Mouse (Mus musculus): Measurements from ENCODE around the gene Col12a1. TPM values are rescaled to one million over a fixed set of nuclear protein-coding genes. Genes with fewer than 3 reads are reported as not detected.

The Col12a1 gene
- polyA plus RNA-seq, 1 experiment from 2014 or later, result 1.2 TPM

- Histone ChIP-seq H3K4me2 (no peak overlapping the region), H3K4me1 (replicated peaks) (no peaks in the 10 kb centered on the region), H3K4me3 (replicated peaks) (no peak overlapping the region), H3K9ac (no peak overlapping the region), H3K36me3 (no peaks in the 10 kb centered on the region), H3K27ac (no peak overlapping the region), H3K9me3 (replicated peaks) (no peaks in the 10 kb centered on the region), H3K27me3 (no peaks in the 10 kb centered on the region)
- WGBS (ENCODE audit: insufficient replicate concordance), result 50% methylated on average over 6 of the region's 6 CpGs
- DNase-seq (no peak), ATAC-seq (ENCODE audit: low read depth) (no peak)
Measured at GRCm38 (mm10) chr9:79618839-79619597, 99.6 kb downstream of the Col12a1 start.

GRCm38 (mm10) chr9:79617336-79617735 lies 101.3 kb downstream of the Col12a1 start:
- no peak for ATAC-seq (ENCODE audit: low read depth)
- H3K36me3 ChIP-seq, result no peaks in the 10 kb centered on the region
- 15% methylated on average over 3 of the region's 3 CpGs for WGBS (ENCODE audit: insufficient replicate concordance)
- no peak overlapping the region for H3K4me3 ChIP-seq (replicated peaks)
- H3K9ac ChIP-seq, result no peak overlapping the region
- no peaks in the 10 kb centered on the region for H3K9me3 ChIP-seq (replicated peaks)
- no peak overlapping the region for H3K27ac ChIP-seq
- H3K27me3 ChIP-seq, result no peaks in the 10 kb centered on the region
- no peak overlapping the region for H3K4me2 ChIP-seq
- DNase-seq, result no peak
- H3K4me1 ChIP-seq (replicated peaks), result no peaks in the 10 kb centered on the region

- Histone ChIP-seq H3K27ac (no peak overlapping the region), H3K4me2 (no peak overlapping the region), H3K9ac (no peak overlapping the region), H3K27me3 (no peaks in the 10 kb centered on the region), H3K9me3 (replicated peaks) (no peaks in the 10 kb centered on the region), H3K4me3 (replicated peaks) (no peak overlapping the region), H3K4me1 (replicated peaks) (no peaks in the 10 kb centered on the region), H3K36me3 (no peaks in the 10 kb centered on the region)
- no peak for DNase-seq
- no peak for ATAC-seq (ENCODE audit: low read depth)
- 73% methylated on average over 5 of the region's 5 CpGs for WGBS (ENCODE audit: insufficient replicate concordance)
Measured at GRCm38 (mm10) chr9:79616040-79616439, 102.6 kb downstream of the Col12a1 start.

- H3K4me3 ChIP-seq (replicated peaks), result no peak overlapping the region
- ATAC-seq (ENCODE audit: low read depth) (peak; percentile 90), DNase-seq (no peak)
- H3K4me1 ChIP-seq (replicated peaks), result no peaks in the 10 kb centered on the region
- no peaks in the 10 kb centered on the region for H3K9me3 ChIP-seq (replicated peaks)
- no peaks in the 10 kb centered on the region for H3K27me3 ChIP-seq
- 57% methylated on average over 6 of the region's 6 CpGs for WGBS (ENCODE audit: insufficient replicate concordance)
- H3K36me3 ChIP-seq, result no peaks in the 10 kb centered on the region
- H3K9ac ChIP-seq, result no peak overlapping the region
- H3K27ac ChIP-seq, result no peak overlapping the region
- H3K4me2 ChIP-seq, result no peak overlapping the region
Measured at GRCm38 (mm10) chr9:79610286-79610685, 108.3 kb downstream of the Col12a1 start.

- Histone ChIP-seq H3K9ac (no peak overlapping the region), H3K4me2 (no peak overlapping the region), H3K4me1 (replicated peaks) (no peaks in the 10 kb centered on the region), H3K9me3 (replicated peaks) (no peaks in the 10 kb centered on the region), H3K36me3 (no peaks in the 10 kb centered on the region), H3K27ac (no peak overlapping the region), H3K4me3 (replicated peaks) (no peak overlapping the region), H3K27me3 (no peaks in the 10 kb centered on the region)
- ATAC-seq (ENCODE audit: low read depth), result peak; percentile 29; the same call in 1 of the 2 replicates
- no peak for DNase-seq
- 63% methylated on average over 4 of the region's 4 CpGs for WGBS (ENCODE audit: insufficient replicate concordance)
Measured at GRCm38 (mm10) chr9:79609661-79610060, 109.0 kb downstream of the Col12a1 start.

GRCm38 (mm10) chr9:79608795-79609194 lies 109.8 kb downstream of the Col12a1 start:
- no peak for ATAC-seq (ENCODE audit: low read depth)
- H3K36me3 ChIP-seq, result no peaks in the 10 kb centered on the region
- H3K4me2 ChIP-seq, result no peak overlapping the region
- no peaks in the 10 kb centered on the region for H3K4me1 ChIP-seq (replicated peaks)
- no peak overlapping the region for H3K9ac ChIP-seq
- no peaks in the 10 kb centered on the region for H3K27me3 ChIP-seq
- H3K9me3 ChIP-seq (replicated peaks), result no peaks in the 10 kb centered on the region
- no peak overlapping the region for H3K27ac ChIP-seq
- WGBS (ENCODE audit: insufficient replicate concordance), result 31% methylated on average over 1 of the region's 1 CpGs
- H3K4me3 ChIP-seq (replicated peaks), result no peak overlapping the region
- no peak for DNase-seq

GRCm38 (mm10) chr9:79608062-79608531 lies 110.5 kb downstream of the Col12a1 start:
- Histone ChIP-seq H3K4me2 (no peak overlapping the region), H3K4me1 (replicated peaks) (no peaks in the 10 kb centered on the region), H3K36me3 (no peaks in the 10 kb centered on the region), H3K9ac (no peak overlapping the region), H3K9me3 (replicated peaks) (no peaks in the 10 kb centered on the region), H3K27ac (no peak overlapping the region), H3K27me3 (no peaks in the 10 kb centered on the region), H3K4me3 (replicated peaks) (no peak overlapping the region)
- no peak for ATAC-seq (ENCODE audit: low read depth)
- 42% methylated on average over 4 of the region's 4 CpGs for WGBS (ENCODE audit: insufficient replicate concordance)
- DNase-seq, result no peak

- DNase-seq (no peak), ATAC-seq (ENCODE audit: low read depth) (no peak)
- Histone ChIP-seq H3K4me3 (replicated peaks) (no peak overlapping the region), H3K4me2 (no peak overlapping the region), H3K27ac (no peak overlapping the region), H3K4me1 (replicated peaks) (no peaks in the 10 kb centered on the region), H3K9me3 (replicated peaks) (no peaks in the 10 kb centered on the region), H3K9ac (no peak overlapping the region), H3K27me3 (no peaks in the 10 kb centered on the region), H3K36me3 (no peaks in the 10 kb centered on the region)
- WGBS (ENCODE audit: insufficient replicate concordance), result 67% methylated on average over 5 of the region's 5 CpGs
Measured at GRCm38 (mm10) chr9:79606122-79606521, 112.5 kb downstream of the Col12a1 start.

GRCm38 (mm10) chr9:79605722-79606121 lies 112.9 kb downstream of the Col12a1 start:
- no peaks in the 10 kb centered on the region for H3K4me1 ChIP-seq (replicated peaks)
- H3K36me3 ChIP-seq, result no peaks in the 10 kb centered on the region
- ATAC-seq (ENCODE audit: low read depth), result no peak
- H3K9me3 ChIP-seq (replicated peaks), result no peaks in the 10 kb centered on the region
- WGBS (ENCODE audit: insufficient replicate concordance), result 53% methylated on average over 5 of the region's 5 CpGs
- no peaks in the 10 kb centered on the region for H3K27me3 ChIP-seq
- H3K4me2 ChIP-seq, result no peak overlapping the region
- no peak overlapping the region for H3K4me3 ChIP-seq (replicated peaks)
- no peak overlapping the region for H3K9ac ChIP-seq
- no peak for DNase-seq
- H3K27ac ChIP-seq, result no peak overlapping the region

GRCm38 (mm10) chr9:79604546-79604945 lies 114.1 kb downstream of the Col12a1 start:
- no peak for DNase-seq
- no peak overlapping the region for H3K9ac ChIP-seq
- H3K27me3 ChIP-seq, result no peaks in the 10 kb centered on the region
- H3K9me3 ChIP-seq (replicated peaks), result no peaks in the 10 kb centered on the region
- ATAC-seq (ENCODE audit: low read depth), result no peak
- no peaks in the 10 kb centered on the region for H3K4me1 ChIP-seq (replicated peaks)
- H3K36me3 ChIP-seq, result no peaks in the 10 kb centered on the region
- no peak overlapping the region for H3K4me3 ChIP-seq (replicated peaks)
- no peak overlapping the region for H3K27ac ChIP-seq
- 48% methylated on average over 3 of the region's 3 CpGs for WGBS (ENCODE audit: insufficient replicate concordance)
- no peak overlapping the region for H3K4me2 ChIP-seq

GRCm38 (mm10) chr9:79603448-79603847 lies 115.2 kb downstream of the Col12a1 start:
- no peak for DNase-seq
- H3K36me3 ChIP-seq, result no peaks in the 10 kb centered on the region
- H3K9ac ChIP-seq, result no peak overlapping the region
- no peaks in the 10 kb centered on the region for H3K9me3 ChIP-seq (replicated peaks)
- H3K27me3 ChIP-seq, result no peaks in the 10 kb centered on the region
- H3K4me1 ChIP-seq (replicated peaks), result no peaks in the 10 kb centered on the region
- 76% methylated on average over 2 of the region's 2 CpGs for WGBS (ENCODE audit: insufficient replicate concordance)
- H3K27ac ChIP-seq, result no peak overlapping the region
- no peak overlapping the region for H3K4me2 ChIP-seq
- no peak overlapping the region for H3K4me3 ChIP-seq (replicated peaks)
- ATAC-seq (ENCODE audit: low read depth), result no peak

- no peaks in the 10 kb centered on the region for H3K9me3 ChIP-seq (replicated peaks)
- no peak overlapping the region for H3K27ac ChIP-seq
- no peak overlapping the region for H3K4me3 ChIP-seq (replicated peaks)
- ATAC-seq (ENCODE audit: low read depth), result no peak
- no peak for DNase-seq
- H3K4me1 ChIP-seq (replicated peaks), result no peaks in the 10 kb centered on the region
- no peak overlapping the region for H3K4me2 ChIP-seq
- H3K9ac ChIP-seq, result no peak overlapping the region
- WGBS (ENCODE audit: insufficient replicate concordance), result 71% methylated on average over 3 of the region's 3 CpGs
- no peaks in the 10 kb centered on the region for H3K36me3 ChIP-seq
- H3K27me3 ChIP-seq, result no peaks in the 10 kb centered on the region
Measured at GRCm38 (mm10) chr9:79600237-79600570, 118.4 kb downstream of the Col12a1 start.

Data from liver, embryonic 13.5 days (tissue).